Mouse (Mus musculus) heart, adult 9 months (tissue): ENCODE results near the gene Cdkal1.

Experiments
- DNase-seq, 2 experiments: peaks; one replicate each; pipeline ENCODE4 v3.0.0; 2022; ENCODE audit warnings: low spot score in 2 of 2

Gene Cdkal1

DNA sequence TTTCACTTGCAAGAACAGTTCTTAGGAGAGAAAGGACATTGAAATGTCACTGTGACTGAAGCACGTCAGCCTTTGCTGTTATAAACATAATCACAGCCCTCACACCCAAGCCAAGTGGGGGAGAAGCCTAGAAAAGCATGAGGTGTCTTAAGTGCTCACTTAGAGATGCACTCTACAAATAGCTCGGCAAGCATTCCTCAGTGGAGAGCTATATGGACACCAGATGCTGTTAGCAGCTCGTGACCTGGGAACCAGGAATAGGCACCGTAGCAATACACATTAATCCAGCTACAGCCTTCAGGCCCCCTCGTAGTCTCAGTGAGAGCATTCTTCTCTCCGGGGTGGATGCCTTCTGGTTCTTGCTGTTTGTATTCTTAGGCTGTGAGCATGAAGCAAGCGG, 664.9 kb downstream of the Cdkal1 start:
- peak; percentile 76 to 80 for DNase-seq

DNA sequence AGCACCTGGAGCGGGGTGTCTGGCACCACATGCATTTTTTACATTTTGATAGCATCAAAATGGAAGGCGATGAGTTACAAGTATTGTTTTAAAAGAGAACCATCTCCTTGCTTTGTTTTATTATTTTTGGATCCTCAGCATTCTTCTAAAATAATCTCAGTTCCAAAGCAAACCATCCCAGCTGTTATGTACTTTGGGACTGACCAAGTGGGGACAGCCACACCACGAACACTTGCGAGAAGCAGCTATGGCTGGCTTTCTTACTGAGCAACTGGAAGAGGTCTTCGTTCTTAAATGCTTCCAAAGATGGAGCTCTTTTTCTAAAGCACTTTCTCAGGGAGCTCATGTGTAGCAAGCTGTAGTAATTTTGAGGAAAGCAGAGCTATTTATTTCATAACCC, 668.7 kb downstream of the Cdkal1 start:
- DNase-seq = no peak

DNA sequence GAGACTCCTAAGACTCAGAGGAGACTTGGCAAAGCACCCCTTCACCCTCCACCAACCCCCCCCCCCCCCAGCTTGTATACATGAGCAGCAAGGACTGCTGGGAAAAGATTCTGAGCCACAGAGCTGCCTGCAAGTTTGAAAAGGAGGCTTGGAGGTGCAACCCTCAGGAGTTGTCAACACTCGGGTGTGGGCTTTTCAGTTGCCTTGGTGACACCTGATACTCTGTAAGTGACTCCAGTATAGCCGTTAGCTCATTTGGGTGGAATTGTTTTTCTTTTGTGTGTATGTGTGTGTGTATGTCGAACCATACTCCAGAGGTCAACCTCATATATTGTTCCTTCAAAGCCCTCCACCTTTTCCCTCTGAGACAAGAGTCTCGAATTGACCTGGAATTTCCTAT, 669.9 kb downstream of the Cdkal1 start:
- no peak for DNase-seq

DNA sequence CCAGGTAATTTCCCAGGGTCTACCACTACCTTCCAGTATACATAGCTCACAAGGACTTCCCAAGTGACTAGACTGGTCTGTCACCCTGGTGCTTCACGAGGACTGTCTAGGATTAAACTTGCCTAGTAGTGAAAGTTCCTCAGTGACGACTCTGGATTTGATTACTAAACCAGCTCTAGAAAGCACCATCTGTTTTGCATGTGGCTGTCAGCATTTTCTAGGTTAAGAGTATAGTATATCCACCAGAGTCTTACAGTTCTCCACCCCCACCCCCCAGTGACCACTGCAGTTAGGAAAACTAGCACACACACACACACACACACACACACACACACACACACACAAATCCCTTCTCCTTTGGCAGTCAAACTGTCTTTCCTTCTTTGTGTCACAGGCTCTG, 670.9 kb downstream of the Cdkal1 start:
- no peak for DNase-seq

DNA sequence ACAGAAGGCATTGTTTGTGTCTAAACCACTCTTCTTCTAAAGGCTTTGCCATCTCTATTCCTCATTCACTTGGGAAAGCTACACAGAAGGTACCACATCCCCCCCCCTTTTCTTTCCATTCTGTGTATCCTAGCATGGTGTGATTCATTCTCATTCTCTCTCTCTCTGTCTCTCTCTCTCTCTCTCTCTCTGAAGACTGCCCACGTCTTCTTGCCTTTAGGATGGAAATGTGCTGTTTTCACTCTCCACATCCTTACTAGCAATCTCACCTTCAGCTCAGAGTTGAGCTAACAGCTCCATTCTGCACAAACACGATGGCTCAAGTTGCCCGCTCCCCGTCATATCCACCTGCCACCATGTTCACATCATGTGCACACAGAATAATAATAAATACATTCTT, 675.6 kb downstream of the Cdkal1 start:
- no peak for DNase-seq

DNA sequence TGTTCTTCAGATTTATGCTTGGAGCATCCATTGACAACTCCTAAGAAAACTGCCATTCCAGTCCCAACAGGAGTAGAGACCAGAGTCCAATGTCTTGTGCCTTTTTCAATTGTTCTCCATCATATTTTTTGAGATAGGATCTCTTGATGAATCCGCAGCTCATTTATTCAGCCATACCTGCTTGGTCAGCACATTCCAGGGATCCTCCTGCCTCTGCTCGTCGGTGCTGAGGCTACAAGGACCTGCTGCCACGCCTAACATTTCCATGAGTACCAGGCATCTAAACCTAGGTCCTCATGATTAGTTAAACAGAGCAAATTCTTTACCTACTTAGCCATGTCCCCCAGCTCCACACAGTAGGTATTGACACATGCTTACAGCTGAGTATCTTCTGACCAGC, 676.2 kb downstream of the Cdkal1 start:
- no peak for DNase-seq

DNA sequence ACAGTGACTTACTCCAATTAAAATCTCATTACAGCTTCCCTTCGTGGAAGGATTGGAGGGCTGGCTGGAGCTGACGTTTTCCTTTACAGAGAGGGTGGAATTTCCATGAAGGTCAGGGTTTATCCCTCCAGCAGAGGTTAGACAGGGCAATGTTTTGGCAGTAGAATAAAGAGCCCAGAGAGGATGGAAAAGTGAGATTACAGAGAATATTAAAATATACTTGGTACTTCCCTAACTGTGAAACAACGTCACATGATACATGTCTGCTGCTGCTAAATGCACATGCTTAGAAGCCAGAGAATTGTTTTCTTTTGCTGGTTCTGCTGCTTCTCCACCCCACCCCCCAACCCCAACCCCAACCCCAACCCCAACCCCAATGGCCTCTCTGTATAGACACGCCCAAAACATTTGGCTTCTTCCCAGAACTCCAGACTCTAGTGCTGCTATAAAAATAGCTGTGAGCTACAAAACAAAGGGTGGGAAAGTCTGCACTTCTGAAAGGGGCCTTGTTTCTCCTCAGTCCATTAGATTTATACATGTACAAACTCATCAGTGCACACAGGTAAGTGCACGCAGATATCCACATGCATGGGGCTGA, 677.5 kb downstream of the Cdkal1 start:
- DNase-seq = peak; percentile 40 to 52

DNA sequence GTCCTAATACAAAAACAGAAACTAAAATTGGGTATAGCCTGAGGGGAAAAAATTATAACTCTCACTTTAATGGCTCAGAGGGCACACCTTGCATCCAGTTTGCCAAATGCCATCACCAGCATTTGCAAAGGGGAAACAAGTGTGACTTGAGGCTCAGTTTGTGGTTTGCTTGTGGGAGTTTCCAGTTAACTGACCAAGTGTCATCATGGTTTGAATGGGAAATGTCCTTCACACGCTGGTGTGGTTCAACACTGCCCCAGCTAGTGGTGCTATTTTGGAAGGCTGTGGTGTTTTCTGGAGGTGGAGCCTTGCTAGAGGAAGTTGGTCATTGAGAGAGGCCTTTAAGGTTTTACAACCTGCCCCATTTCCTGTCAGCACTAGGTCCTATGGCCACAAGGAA, 686.1 kb downstream of the Cdkal1 start:
- DNase-seq = no peak

DNA sequence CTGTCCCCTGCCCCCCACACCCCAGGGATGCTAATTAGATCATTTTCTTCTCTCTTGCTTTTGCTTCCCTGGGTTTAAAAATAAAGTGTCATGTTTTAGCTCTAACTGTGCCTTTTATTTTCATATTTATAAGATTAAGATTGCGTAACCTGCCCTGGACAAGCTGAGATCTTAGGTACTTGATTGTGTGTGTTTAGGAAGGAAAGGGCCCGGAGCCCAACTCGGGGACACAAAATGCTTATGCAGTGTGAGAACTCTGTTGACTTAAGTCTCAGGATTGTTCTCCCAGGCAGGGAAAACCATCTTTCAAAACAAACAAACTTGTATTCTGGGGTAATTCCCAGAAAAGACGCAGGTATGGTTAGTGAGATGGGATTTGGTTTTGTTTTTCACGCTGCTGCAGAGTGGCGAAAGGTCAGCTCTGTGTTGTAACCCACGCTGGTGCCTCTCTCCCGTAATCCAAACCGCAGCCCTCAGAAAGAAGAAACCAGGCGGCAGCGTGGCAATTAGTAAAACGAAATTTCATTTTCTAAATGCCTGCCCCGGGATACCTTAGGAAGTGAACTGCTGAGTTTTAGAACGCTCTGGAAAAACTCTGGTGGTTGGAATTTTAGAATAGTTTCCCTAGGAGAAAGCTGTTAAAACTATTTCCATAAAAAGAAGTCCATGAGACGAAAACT, 690.5 kb downstream of the Cdkal1 start:
- no peak for DNase-seq

DNA sequence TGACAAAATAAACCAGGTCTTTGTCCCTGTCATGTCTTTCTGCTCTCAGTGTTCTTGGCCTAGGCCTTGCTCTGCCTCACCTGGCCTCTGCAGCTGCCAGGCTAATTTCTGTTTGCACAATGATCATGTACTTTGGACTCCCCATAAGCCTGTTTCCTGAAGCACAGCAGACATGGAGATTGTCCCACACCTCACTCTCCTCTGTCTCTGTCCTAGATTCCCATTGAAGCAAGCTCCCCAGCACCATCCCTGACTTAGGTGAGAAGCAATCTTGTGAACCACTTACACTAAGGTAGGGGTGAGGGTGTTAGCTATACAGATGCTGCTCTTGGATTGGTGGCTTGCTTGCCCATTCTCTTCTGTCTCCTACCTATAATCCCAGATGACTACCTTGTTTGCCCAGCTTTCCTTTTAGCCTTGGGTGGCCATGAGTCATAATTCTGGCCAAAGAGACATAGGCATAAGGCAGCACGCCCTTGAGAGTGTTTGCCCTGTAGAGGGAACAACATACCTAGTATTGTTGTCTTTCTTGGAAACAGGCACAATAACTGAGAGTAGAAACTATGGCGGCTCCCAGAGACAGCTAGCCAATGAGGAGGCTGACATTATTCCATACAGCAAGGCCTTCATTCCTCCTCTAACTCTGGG, 692.5 kb downstream of the Cdkal1 start:
- no peak for DNase-seq

DNA sequence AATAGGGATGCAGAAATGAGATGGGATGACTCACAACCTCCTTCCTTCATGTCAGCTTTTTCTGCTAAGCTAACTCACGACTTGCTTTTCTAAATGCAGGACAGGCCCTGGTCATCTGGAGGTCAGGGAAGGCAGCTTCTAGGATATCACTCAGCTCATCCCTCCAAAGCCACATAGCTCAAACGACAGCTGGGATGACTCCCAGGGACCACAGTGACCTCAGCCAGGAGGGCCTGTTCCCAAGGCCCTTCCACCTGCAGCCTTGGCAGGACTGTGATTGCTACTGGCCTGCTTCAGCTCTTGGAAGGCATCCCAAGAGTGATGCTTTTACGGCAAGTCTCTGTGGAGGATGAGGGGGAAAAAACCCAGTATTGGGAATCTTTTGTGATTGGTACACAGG, 693.0 kb downstream of the Cdkal1 start:
- DNase-seq = no peak

DNA sequence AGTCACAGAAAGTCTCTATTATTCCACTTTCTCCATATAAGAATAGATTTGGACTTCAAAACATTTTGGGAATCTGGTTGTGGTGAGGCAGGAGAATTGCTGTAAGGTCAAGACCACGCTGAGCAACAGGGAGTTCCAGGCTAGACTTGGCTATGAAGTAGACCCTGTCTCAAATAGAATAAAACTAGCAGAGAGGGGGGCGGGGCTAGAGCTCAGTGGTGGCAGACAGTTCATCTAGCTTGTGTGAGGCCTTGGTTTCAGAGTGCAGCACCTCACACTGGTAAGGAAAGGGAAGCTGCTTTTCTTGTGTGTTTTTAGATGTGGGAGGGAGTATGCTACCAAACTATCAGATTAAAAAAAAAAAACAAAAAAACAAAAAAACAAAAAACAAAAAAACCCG, 694.0 kb downstream of the Cdkal1 start:
- no peak for DNase-seq

DNA sequence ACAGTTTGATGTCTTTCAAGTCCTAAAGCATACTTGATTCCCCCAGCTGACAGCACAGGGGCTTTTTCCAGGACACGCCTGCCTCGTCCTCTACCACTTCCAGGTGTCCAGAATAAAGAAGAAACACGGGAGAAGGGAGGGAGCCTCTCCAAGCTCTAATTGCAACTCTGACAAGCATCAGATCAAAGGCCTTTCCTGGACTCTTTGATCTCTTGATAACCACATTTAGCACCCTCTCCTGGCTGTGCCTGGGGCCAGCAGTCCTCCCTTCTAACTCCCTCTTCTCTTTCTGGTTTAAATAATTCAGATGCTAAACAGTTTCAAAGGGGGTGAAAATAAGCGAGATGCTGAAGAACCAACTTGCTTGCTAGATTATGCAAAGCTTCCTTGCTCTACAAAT, 698.8 kb downstream of the Cdkal1 start:
- DNase-seq = no peak

DNA sequence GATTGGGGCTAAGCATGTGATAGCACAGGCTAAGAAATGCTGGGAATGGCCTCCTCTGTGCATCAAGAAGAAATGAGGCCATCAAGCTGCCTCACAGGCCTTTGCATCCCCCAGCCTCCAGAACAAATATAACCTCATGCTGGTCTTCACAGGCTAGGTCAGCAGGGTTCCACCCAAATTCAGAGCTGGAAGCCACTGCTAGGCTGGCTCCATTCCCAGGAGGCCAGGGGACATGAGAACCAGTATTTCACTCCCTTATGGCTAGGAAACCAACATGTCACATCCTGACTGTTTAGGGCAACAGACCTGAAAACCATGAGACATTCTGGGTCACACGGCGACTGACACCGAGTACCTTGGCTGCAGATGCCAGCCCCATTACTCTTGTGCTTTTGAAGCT, 700.2 kb downstream of the Cdkal1 start:
- no peak for DNase-seq

DNA sequence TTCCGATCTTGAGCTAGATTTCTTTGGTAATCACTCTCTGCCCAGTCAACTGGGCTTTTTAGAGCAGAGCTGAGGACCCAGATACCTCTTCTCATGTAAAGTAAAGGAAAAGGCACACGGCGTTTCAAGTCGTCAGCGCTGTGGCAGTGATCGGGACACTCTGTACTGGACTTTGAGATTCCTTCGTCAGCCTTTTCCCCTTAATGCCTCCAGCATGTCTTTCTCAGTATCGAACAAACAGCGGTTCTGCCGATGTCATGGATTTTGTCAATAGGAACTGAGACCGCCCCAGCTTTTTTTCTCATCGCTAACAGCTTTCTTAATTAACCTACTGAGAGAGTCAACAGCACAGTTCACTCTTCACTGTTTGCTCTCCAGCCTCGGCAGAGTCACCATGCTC, 705.4 kb downstream of the Cdkal1 start:
- DNase-seq = no peak

DNA sequence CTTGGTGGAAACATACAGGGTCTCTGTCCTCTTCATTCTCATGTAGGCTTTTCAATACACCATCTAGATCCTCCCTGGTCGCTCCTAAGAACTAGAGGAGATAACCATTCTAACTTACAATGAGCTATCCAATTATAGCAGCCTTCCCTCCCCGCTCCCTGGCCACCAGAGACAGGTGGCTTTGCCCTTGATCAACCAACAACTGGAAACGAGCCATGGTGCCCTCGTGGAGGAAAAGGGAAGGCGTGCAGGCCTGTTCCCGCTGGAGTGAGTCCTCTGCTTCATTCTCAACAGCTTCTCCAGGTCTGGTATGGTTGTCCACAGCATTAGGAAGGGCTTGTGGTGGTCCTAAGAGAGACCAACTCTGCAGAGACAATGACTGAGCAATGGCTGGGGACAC, 706.1 kb downstream of the Cdkal1 start:
- DNase-seq = no peak

DNA sequence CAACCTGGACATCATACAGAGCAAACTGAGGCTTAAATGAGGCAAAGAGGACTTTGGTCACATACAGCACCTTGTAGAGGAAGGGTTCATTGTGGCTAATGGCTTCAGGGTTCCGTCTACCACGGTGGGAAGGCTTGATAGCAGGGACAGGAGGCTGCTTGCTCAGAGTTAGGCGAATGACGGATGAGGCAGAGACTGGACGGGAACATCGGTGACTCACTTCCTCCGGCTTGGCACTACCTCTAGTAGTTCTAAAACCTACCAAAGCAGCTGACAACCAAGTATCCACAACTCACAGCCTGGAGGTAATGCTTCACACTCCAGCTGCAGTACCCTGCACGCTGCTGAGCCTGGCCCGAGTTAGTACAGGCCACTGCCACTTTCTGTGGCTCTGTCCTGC, 706.9 kb downstream of the Cdkal1 start:
- no peak for DNase-seq
